Mouse (Mus musculus) megakaryocyte, adult 5-6 weeks (primary cell): ENCODE data around the gene Wdr89. TPM values are rescaled to one million over a fixed set of nuclear protein-coding genes. Genes with fewer than 3 reads are reported as not detected.
"Not testable (repeated sequence)": the region's sequence is repeated elsewhere in the genome, so short reads cannot be mapped to it uniquely, and the experiment has no call there.

Experiments used
- ATAC-seq: 2 replicates; pipeline ENCODE4 v1.8.0; 2016; ENCODE audit warnings: mild to moderate bottlenecking, inconsistent platforms; ENCODE audit not compliant: poor library complexity, severe bottlenecking
- total RNA-seq, 2 experiments: library from RNA; stranded (forward) in 1 of 2; stranded (reverse) in 1 of 2; fragments of 153-499, 151-499 nt in 1 of 2; fragments of 221-1000, 200-1000 nt in 1 of 2; gene quantifications; 2 replicates each; pipeline versions ENCODE4 v1.2.3 to v1.2.4; 2015 to 2017

Wdr89 gene
- total RNA-seq (2015) (9.7 and 9.8 TPM in 2 replicates), total RNA-seq (2017) (7.5 and 8.9 TPM in 2 replicates)

- ATAC-seq: peak; percentile 89
These were observed at the start of gene Wdr89 for GRCm38 (mm10) chr12:75669258-75670106. Gene Wdr89, minus strand, starts transcription at chr12:75669537.

- ATAC-seq: no peak
These were observed 44.3 kb upstream of the Wdr89 start for GRCm38 (mm10) chr12:75713596-75713995.

- ATAC-seq: not testable (repeated sequence)
These were observed 43.6 kb upstream of the Wdr89 start for GRCm38 (mm10) chr12:75712905-75713304.

DNA sequence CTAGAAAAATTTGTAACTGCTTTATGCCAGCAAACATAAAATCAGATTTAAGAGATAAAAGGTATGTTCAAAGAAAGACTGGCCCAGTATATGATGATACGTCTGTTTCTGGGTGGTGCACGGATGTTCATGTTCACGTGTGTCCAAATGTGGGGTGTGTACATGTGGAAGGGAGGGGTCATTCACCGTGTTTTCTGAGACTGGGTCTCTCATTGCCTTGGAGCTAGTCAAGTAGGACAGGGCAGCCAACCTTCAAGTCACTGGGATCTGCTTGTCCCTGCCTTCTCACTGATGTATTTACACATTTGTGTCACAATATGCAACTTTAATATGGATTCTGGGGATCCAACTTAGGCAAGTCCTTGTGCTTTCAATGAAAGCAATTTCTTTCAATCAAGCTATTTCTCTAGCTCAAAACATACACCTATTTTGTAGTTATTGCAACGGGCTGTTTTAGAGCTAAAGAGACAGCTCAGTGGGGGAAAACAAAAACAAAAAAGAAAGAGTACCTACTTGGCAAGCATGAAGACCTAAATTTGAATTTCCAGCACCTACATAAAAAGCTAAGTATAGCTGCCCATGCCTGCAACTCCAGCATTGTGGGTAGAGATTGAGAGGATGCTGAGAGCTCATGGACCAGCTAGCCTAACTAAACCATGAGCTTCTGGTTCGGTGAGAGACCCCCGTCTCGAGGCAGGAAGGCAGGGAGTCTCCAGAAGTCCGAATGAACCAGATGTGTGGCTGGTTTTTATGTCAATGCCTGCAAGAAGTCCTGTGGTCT lies 41.4 kb upstream of the Wdr89 start:
- ATAC-seq: no peak

- ATAC-seq: no peak
These were observed 40.2 kb upstream of the Wdr89 start for GRCm38 (mm10) chr12:75709506-75709905.

- ATAC-seq: no peak
These were observed 37.3 kb upstream of the Wdr89 start for GRCm38 (mm10) chr12:75706670-75707069.

- ATAC-seq: no peak
These were observed 33.4 kb upstream of the Wdr89 start for GRCm38 (mm10) chr12:75702739-75703122.

DNA sequence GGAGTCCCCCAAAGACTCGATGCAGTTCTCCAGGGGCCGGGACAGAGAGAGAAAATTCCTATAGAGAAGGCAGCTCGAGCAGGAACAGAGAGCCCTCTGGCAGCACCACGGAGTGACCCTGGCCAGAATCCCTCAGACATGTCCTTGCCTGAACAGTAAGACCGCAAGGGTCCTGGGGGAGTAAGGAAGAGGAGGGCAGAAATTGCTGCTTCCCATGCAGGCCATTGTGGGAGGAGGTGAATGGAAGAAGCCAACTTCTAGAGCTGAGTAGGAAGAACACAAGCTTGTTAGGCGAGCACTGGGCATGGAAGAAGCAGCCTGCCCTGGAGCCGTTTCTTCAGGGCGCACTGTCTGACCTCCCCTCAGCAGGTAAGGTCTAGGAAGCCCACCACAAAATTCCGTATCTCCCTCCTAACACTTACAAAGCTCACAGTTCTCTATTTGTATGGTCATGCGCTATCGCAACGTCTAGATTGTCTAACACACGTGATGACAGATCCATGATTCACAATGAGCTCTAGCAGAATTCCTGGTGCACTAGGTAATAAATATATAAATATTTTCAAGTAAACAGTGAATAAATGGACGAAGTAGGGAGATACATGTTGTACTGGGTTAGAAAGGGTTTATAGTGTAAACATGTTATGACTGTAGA lies 32.9 kb upstream of the Wdr89 start:
- no peak for ATAC-seq

DNA sequence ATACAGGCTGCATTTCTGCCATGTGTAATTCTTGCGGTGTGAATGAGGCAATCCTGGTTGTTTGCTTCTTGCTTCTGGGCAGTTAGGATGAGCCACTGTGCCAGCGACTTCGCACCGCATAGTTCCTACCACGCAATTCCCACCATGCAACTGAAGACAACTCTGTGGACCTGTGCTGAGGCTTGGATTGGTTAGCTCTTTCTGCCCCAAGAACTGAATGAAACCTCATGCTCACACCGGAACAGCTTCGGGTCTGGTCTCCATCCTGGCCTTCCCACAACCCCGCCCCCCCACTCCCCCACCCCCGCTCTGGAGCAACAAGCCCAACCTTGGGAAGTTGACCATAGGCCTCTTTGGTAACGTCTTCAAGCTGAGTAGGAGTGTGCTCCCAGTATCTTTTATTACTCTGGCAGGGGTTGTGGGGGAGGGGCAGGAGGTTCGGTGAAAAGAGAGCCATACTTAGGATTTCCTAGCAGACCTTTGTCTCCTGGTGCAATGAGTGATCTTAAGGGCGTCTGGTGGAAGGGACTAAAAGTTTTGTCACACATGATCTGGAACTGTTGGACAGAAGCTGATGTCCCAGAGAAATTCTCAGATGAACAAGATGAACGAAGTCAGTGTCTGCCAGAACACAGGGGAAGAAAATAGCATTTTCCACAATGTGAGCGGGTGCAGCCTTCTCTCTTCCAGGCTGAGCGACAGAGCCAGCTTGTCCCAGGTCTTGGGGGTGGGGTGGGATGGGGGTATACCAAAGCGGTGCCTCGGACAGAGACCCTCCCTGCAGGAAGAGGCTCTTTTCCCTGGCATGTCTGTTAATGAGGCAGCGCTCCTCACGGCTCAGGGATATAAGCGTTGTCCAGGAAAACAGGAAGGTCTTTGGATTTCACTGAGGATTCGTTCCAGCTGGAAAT lies 32.1 kb upstream of the Wdr89 start:
- peak; percentile 54 for ATAC-seq

DNA sequence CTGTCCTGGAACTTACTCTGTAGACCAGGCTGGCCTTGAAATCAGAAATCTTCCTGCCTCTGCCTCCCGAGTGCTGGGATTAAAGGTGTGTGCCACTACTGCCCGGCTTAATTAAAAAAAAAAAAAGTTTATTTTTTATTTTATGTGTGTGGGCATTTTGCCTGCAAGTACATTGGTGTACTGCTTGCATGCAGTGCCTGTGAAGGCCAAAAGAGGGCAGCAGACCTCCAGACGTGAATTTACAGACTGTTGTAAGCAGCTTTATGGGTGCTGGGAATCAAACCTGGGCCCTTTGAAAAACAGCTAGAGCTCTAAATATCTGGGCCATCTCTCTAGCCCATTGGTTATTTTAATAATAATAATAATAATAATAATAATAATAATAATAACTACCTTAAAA lies 29.4 kb upstream of the Wdr89 start:
- ATAC-seq: no peak

DNA sequence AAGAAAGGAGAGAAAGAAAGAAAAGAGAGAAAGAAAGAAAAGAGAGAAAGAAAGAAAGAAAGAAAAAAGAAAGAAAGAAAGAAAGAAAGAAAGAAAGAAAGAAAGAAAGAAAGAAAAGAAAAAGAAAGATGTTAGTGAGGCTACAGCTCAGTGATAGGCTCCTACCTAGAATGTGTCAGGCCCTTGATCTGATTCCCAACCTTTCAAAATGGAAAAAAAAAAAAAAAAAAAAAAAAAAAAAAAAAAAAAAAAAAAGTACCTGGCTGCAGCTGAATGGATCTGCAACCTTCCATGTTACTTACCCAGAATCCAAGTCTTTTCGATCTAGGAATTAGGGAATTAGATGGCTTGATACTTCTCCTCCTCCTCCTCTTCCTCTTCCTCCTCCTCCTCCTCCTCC lies 26.5 kb upstream of the Wdr89 start:
- ATAC-seq: not testable (repeated sequence)

- ATAC-seq: peak; percentile 83
These were observed 19.7 kb upstream of the Wdr89 start for GRCm38 (mm10) chr12:75689003-75689402.

- ATAC-seq: peak; percentile 62
These were observed 18.0 kb upstream of the Wdr89 start for GRCm38 (mm10) chr12:75687314-75687713.

DNA sequence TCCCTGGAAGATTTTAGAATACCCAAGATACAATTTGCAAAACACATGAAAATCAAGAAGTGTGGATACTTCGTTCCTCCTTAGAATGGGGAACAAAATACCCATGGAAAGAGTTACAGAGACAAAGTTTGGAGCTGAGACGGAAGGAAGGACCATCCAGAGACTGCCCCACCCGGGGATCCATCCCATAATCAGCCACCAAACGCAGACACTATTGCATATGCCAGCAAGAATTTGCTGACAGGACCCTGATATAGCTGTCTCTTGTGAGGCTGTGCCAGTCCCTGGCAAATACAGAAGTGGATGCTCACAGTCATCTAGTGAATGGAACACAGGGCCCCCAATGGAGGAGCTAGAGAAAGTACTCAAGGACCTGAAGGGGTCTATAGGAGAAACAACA lies 14.7 kb upstream of the Wdr89 start:
- not testable (repeated sequence) for ATAC-seq

DNA sequence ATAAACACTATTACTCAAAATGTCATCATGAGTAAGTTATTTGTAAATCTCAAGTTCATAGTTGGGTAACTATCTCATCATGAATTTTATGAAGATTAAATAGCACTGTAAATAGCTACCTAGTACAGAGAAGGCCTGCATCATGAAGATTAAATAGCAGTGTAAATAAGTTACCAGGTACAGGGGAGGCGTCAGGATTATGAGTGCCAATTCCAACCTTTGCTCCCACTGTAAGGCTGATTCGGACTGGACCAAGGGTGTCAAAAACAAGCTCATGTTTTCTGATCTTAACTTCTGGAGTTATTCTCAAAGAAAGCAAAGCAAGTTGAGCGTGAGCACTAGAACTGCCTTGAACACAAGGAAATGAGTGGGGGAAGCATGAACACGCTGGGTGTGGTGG lies 14.3 kb upstream of the Wdr89 start:
- ATAC-seq: no peak

GRCm38 (mm10) chr12:75682842-75683241 lies 13.5 kb upstream of the Wdr89 start:
- ATAC-seq: no peak

DNA sequence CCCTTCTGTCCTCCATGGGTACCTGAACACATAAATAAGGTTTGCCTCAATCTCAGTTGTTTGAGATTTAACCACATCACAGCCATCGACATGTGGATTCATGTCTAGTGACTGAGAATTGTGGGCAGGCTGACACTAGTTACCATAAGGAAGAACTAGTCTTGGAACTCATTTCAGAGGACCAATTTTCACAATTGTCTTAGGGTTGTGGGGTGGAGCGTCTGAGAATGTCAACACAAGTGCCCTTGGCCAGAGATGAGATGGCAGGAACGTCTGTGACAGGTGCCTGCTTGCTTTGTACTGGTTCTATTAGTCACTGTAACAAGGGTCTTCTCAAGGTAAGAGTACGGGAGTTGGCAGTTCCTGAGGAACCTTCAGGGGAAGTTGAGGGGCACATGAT lies 11.8 kb upstream of the Wdr89 start:
- no peak for ATAC-seq

DNA sequence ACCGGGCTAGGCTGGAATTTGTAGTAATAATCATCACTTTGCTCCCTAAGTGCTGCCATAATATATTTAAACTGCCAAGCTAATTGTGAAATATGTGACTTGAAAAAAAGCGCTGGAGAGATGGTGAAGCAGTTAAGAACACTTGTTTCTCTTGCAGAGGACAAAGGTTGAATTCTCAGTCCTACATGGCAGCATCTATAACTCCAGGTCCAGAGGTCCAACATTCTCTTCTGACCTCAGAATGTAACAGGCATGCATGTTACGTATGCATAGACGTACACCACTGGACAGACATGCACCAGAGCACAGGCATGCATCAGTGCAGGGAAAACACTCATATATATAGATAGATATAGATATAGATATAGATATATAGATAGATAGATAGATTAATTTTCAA lies 9.1 kb upstream of the Wdr89 start:
- ATAC-seq: no peak

- no peak for ATAC-seq
These were observed 3.3 kb upstream of the Wdr89 start for GRCm38 (mm10) chr12:75672630-75673029.

GRCm38 (mm10) chr12:75671759-75672315 lies 2.5 kb upstream of the Wdr89 start:
- ATAC-seq: no peak
